Mouse (Mus musculus): ENCODE measurements around the gene Npas1.

DNA sequence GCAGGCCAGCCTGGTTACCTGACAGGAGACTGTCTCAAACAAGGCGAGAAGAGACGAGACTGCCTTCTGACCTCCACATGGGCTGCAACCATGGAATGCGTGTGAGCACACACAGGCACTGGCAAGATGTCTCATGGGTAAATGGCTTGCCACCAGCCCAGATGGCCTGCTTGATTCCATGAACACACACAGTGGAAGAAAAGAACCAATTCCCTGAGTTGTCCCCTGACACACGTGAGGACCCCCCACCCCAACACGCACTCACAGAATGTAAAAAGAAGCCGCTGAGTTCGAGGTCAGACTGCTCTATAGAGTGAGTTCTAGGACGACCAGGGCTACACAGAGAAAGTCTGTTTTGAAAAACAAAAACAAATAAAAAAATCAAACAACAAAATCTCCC, at the start of gene Npas1:
- TF ChIP-seq CTCF (IDR thresholded peaks at IDR 0.05; ENCODE audit: borderline replicate concordance, control insufficient read depth, extremely low read depth, insufficient read depth, low read length, poor library complexity): no peak
- no peak for TF ChIP-seq POLR2A (IDR thresholded peaks at IDR 0.05; ENCODE audit: control insufficient read depth, extremely low read depth, insufficient read depth, low read length, poor library complexity)
